Mouse (Mus musculus): ENCODE results near the gene Rangap1.

DNA sequence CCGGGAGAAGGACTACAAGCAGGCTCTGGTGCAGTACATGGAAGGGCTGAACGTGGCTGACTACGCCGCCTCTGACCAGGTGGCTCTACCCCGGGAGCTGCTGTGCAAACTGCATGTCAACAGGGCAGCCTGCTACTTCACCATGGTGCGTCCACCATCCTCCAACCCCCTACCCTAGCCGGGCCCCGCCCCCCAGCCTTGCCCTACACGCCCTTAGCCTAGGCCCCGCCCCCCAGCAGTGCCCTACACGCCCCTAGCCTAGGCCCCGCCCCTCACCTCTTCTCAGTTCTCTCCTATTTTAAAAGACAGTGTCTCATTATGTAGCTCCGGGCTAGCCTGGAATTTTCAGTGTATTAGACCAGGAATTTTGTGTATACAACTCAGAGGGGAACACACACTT is 23.7 kb upstream of the Rangap1 start:
- TF ChIP-seq TAL1 (IDR thresholded peaks at IDR 0.05; ENCODE audit: low read length) (no peak), GATA1 (IDR thresholded peaks at IDR 0.05; ENCODE audit: low read length) (no peak)
